Mouse (Mus musculus) left cerebral cortex, postnatal 4 days (tissue): ENCODE results near the gene Aoc2. TPM values are rescaled to one million over a fixed set of nuclear protein-coding genes. Genes with fewer than 3 reads are reported as not detected.

Source experiments
- DNase-seq: peaks from one replicate; pipeline ENCODE4 v3.0.0-alpha.2; 2022
- intact Hi-C: fragments of 180-260 bp; cut with DNase I; formaldehyde crosslinking; loops from one replicate; pipeline ENCODE4 v1.15.1; 2025
- total RNA-seq, 2 experiments: library from RNA; stranded (reverse); gene quantifications; 2 replicates each; pipeline ENCODE4 v1.2.3; 2021

Gene Aoc2
- 1 to 10 TPM; 6.2 to 6.6 TPM for total RNA-seq

GRCm38 (mm10) chr11:101324763-101325162 is at the start of gene Aoc2:
Aoc2 (plus strand) TSS chr11:101325063.
- no peak for DNase-seq
- intact Hi-C loops: loop anchor here (2.0 kb wide), 1 partner anchor 70 kb away; no protein-coding TSS in a partner anchor

- intact Hi-C loops: no loop called here
Observed at GRCm38 (mm10) chr11:101275309-101275708, 49.6 kb upstream of the Aoc2 start.

DNA sequence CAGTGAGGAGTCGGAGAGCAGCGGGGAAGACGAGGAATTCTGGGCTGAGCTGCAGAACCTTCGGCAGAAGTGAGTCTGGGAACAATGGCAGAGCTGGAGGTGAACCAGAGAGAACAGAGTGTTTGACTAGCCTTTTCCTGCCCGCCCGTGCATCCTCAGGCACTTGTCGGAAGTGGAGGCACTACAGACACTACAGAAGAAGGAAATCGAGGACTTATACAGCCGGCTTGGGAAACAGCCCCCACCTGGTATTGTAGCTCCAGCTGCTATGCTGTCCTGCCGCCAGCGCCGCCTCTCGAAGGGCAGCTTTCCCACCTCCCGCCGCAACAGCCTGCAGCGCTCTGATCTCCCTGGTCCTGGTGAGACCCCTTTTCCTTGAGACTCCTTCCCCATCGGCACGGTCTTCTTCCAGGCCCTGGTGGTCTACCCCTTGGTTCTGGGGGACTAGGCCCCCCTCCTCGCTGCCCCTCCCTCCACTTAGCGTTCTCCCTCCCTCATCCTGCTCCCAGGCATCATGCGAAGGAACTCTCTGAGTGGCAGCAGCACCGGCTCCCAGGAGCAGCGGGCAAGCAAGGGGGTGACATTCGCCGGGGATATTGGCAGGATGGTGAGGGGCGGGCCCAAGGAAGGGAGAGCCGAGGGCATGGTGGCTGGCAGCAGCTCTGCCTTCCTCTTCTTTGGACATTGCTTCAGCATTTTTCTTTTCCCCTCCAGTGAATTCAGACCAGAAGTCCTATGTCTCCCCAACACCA is 48.4 kb upstream of the Aoc2 start:
- no peak for DNase-seq
- intact Hi-C loops: no loop called here

More at GRCm38 (mm10) chr11:101275309-101275708, 49.6 kb upstream of the Aoc2 start:
- no peak for DNase-seq

DNA sequence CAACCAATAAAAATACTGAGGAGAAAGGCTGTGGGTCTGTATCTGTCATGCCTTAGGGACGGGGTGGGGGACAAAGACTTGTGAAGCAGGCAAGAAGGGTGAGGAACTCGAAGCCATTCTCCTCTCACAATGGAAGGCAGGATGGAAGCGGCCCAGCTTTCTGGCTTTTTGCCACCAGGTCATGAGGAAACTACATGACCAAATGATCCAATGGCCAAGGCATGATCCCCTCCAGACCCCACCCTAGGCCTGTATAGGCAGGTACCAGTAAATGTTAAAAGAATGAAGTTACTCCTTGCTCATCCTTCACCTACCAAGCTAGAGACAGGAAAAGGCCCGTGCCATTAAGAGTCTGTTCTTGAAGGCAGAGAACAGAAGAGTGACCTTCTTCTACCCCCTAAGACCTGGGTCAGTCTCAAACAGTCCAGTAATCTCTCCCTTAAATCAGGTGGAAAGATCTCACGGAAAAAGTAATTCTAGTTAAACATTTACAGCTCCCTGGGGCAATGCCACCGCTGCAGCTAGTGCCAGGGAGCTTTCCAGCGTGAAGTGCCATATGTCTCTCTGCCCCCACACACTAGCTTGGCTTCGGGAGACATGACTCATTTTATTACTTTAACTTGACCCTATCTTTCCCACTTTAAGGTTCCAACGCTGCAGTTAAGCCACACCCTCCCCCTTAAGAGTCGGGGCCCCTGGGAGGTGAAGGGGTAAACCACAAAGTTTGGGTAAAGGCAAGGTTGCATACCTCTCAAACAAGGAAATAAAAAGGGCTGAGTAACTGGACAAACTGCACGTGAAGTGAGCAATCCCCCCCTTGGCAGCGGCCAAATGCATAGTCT is 47.3 kb upstream of the Aoc2 start:
- intact Hi-C loops: no loop called here
- no peak for DNase-seq

DNA sequence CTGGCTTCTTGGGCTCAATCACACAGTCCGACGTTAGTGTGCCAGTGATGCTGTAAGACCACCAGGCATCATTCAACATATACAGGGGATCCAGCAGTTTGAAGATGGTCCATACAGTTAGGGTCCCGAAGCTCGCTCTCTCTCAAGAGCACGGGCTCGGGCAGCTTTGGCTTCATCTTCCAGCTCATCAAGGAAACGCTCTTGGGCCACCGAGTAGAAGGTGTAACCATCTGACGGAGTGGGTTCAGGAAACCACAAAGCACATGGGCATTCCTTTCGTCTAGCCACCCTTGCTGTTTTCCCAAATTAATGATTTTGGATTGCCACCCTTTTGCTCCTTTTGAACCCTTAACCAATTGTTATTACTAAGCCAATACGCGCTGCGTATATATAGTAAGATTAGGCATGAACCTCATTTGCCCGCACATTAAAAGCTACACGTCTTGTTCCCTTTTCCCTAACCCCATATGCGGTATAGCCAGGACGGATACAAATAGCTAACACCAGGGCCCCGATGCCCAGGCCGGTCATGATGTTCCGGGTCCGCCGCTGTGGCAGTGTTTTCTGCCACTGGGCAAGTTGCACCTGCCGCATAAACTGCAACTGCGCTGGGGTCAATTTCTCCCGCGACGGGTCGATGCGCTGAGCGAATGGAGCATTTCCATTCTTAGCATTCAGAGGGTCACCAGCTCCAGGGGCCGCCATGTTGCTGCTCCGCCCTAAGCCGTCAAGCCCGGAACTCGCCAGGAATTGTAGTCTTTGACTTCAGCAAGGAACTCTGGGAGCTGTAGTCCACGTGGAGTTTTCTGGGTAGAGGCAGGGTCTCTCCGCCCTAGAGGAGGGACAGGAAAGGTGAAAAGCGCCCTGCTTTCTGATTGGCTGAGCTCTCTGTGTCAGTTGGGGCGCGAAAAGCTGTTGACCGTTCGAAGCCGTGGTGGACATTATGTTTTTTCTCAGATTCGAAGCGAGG is 46.4 kb upstream of the Aoc2 start, which contains the start of the genes Cntd1 and Coa3:
Gene Cntd1 (plus strand): TSS at position 790 of the 970 bp plus-strand sequence.
Gene Coa3 (minus strand): TSS at position 892 of the 970 bp plus-strand sequence.
- peak; percentile 85 for DNase-seq

DNA sequence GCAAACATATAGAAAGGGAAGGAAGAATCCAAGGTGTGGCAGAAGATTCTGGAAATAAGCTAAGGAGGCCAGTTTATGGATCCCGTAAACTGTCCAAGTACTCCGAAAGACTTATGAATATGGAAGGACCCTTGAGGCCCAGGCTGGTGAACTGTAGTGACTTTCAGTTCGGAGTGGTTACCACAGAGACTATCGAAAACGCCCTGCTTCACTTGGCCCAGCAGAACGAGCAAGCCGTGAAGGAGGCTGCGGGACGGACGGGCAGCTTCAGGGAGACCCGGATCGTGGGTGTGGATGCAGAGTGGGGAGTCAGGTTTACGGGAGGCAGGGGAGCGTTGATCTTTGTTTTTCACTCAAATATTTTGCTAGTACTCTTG is 45.7 kb upstream of the Aoc2 start:
- no peak for DNase-seq
- intact Hi-C loops: no loop called here

More for the DNA sequence above, 46.4 kb upstream of the Aoc2 start, which contains the start of the genes Cntd1 and Coa3:
- intact Hi-C loops: no loop called here

DNA sequence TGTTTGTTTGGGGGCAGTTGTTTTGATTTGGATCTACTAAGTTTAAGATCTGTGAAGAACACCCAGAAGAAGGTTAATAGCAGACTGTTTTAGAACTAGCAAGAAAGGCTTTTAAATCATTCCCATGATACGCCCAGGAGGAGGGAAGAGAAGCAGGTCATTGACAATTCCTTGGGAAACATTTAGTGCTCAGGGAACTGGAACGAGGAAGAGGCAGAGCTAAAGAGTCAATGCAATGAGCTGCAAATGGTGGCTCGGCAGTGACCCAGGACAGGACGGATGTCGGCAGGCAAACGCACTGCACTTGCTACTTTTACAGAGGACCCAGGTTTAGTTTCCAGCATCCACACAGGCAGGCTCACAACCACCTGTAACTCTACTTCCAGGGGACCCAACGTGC is 44.0 kb upstream of the Aoc2 start:
- intact Hi-C loops: no loop called here
- no peak for DNase-seq

GRCm38 (mm10) chr11:101282896-101283295 is 42.0 kb upstream of the Aoc2 start:
- intact Hi-C loops: no loop called here
- DNase-seq: no peak

GRCm38 (mm10) chr11:101283805-101284204 is 41.1 kb upstream of the Aoc2 start:
- DNase-seq: no peak
- intact Hi-C loops: no loop called here

DNA sequence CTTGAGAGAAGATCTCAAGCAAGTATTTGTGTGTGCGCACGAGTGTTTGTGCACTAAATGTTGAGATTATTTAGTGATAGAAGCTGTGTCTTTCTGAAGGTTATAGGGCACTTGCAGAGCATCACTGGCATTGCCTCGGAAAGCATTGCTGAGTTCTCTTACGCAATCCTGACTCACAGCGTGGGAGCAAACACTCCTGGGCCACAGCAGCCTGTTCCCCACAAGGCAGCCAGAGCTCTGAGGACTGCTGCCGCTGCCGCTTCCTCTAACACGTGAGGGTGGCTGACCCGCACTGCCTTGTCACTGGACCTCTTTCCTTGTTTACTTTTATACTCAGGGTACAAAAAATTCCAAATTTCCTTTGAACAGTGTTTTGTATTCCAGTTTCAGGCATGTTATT is 37.6 kb upstream of the Aoc2 start:
- no peak for DNase-seq
- intact Hi-C loops: no loop called here

DNA sequence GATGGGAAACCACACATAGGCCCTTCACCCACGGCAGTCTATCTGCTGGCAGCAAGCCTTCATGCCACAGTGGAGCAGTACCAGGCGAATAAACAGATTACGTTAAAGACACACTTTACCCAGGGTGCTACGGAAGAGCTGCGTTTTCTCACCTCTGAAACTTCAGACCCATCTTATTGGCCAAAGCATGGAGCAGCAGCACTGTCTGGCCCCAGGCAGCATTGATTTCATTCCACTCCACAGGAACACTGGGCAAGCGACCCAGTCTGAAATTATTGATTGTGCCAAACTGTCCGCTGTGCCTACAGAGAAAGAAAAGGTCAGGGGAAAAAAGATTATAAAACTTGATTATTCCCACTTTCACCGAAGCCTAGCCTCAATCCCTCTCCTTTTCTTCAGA is 33.6 kb upstream of the Aoc2 start:
- no peak for DNase-seq
- intact Hi-C loops: no loop called here

- intact Hi-C loops: loop anchor here (5.0 kb wide), 1 partner anchor 83 kb away; no protein-coding TSS in a partner anchor
- DNase-seq: no peak
Observed at GRCm38 (mm10) chr11:101295191-101295590, 29.7 kb upstream of the Aoc2 start.

GRCm38 (mm10) chr11:101300881-101301280 is 24.0 kb upstream of the Aoc2 start:
- DNase-seq: no peak
- intact Hi-C loops: no loop called here

DNA sequence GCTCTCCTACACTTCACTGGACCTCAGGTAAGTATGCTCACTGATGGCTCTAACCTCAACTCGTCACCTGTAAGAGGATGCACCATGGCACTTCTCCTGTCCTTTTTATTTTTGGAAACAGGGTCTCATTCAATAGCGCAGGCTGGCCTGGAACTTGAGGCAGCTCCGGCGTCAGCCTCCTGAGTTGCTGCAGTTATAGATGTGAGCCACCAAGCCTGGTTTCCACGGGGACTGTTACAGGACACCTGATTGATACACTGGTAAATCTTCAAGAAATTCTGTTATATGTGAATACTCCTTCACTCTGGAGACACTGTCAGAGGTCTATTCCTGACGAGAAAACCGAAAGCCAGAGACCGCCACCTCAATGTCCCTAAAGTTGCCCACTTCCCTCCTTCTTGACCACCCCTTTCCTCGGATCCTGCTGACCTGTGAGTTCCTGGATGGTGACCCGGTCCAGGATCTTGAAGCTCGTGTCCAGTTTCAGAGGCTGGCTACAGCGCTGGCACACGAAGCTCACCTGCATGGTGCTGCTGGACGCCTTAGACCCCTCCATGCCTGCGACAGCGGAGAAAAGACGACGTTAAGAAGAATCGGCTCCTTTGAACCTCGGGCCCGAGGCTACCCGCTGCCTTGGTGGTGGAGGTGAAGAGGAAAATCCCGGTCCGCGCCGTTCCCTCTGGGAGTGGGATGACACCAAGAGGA is 23.4 kb upstream of the Aoc2 start:
- no peak for DNase-seq
- intact Hi-C loops: no loop called here

DNA sequence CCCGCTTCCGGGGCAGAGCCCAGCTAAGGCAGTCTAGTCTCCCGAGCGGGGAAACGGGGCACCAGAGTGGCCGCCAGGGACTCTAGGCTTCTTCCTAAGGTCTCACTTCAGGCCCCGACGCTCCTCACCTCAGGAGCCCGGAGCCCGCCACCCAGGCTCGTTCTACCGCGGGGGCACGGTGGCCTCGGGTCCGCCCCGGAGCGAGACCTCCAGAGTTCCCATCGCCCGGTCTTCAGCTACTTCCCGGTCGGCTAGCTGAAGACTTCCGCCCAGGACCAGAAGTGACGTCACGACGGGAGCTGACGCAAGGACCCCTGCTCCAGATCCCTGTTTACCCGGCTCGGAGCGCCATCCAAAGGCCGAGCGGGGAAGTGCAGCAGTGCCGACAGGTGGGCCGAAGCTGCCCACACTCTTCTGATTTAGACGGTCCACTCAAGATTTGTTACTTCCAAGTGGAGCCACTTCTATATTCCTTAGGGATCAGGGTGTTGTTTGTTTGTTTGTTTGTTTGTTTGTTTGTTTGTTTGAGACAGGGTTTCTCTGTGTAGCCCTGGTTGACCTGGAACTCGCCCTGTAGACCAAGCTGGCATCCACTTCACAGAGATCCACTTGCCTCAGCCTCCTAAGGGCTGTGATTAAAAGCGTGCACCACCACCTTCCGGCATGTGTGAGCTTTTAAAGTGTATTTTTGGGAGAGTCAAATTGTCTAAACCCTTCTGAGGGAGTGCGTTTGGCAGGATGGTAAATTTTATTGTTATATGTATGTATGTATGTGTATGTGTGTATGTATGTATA is 22.7 kb upstream of the Aoc2 start, which contains the start of gene Becn1:
Gene Becn1 (minus strand): TSS at position 283 of the 795 bp plus-strand sequence.
- DNase-seq: peak; percentile 98
- intact Hi-C loops: no loop called here

DNA sequence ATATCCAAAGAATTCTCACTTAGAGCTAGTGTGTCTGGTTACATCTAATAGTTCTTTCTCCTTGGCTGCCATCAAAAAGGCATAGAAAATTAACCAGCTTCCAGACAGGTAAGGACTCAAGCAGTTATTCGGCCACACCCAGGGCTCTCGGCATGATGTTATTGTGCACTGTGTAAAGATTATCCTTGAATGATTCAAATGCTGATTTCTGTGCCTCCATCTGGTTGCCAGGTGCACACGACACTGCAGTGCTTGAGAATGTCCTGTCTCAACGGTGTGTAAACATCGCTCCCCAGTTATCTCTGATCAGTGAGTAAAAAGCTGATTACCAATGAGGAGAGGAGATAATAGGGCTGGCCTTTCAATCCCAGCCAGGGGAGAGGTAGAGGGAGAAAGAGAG is 17.1 kb upstream of the Aoc2 start:
- intact Hi-C loops: no loop called here
- DNase-seq: no peak

DNA sequence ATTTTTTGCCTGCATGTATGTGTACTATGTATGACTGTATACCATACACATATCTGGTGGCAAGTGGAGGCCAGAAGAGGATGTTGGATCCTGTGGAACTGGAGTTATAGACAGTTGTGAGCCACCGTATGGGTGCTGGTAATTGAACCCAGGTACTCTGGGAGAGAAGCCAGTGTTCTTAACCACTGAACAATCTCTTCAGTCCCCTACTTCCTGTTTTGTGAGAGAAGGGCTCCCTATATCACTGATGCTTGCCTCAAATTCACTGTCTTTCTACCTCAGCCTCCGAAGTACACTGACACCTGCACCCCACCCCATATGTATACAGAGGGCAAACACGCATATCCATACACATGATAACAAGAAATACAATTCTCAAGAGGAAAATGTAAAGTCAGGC is 13.8 kb upstream of the Aoc2 start:
- intact Hi-C loops: no loop called here
- DNase-seq: no peak

DNA sequence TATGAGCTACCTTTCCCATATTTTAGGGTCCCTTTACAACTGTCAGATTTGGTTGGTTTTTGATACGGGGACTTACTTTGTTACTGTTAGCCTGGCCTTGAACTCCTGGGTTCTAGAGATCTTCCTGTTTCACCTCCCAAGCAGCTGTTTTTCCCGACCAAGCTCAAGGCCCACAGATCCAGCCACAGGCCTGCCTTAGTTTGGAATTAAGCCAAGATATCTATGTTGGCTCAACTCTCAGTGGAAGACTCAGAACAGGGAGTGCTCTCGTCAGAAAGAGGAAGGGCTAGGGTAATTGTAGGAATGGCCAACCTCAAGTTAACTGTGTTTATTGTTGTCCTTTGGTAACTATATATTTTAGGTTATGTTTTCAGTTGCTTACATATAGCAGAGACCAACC is 12.7 kb upstream of the Aoc2 start:
- intact Hi-C loops: no loop called here
- DNase-seq: no peak

DNA sequence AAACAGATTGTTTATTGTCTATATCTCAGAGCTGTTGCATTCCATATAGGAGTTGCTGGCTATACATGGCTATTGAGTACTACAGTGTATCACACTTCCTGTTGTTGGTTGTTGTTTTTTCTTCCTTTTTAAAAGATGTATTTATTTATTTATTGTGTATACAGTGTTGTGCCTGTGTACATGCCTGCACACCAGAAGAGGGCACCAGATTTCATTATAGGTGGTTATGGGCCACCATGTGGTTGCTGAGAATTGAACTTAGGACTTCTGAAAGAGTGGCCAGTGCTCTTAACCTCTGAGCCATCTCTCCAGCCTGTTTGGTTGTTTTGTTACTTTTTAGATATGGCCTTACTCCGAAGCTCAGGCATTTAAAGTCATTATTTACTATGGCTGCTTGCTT is 10.3 kb upstream of the Aoc2 start:
- intact Hi-C loops: no loop called here
- no peak for DNase-seq
